Mouse (Mus musculus) activated CD4-positive, CD25-positive, alpha-beta regulatory T cell, adult 9 weeks (primary cell): ENCODE data around the gene Capzb. TPM values are rescaled to one million over a fixed set of nuclear protein-coding genes. Genes with fewer than 3 reads are reported as not detected.

Experiments used
- polyA plus RNA-seq: library from polyadenylated mRNA; unstranded; fragments of 100-300 nt; shearing (Covaris generic); gene quantifications from one replicate; pipeline ENCODE4 v1.2.1, GENCODE M21; 2017

Gene Capzb
- 751 TPM for polyA plus RNA-seq

DNA sequence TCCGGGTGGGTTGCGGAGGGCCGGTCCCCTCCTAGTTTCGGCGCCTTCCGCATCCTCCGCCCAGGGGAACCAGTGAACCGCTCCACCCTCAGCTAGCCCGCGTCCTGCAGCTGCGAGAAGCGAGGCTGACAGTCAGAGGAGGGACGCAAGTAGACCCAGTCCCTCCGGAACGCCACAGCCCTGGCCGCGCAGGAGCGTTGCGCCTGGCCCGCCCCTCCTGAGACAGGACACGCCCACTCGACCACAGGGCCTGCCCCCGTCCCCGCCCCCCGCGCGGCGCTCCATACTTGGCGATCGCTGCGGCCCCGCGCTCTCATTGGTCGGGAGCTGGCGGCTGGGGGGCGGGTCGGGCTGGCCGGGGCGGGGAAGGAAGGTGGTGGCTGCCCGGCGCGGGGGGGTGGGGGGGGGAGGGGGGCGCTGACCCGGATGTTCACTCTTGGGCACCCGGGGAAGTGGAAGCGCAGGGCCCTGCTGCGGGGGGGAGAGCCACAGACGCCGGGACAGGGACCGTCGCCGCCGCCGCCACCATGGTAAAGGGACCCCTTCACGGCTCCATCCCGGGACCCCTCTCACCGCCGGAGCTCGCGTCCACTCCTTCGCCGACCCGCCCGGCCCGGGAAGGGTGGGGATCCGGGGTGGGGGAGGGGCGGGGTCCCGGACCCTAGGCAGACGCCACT is at the start of gene Capzb:
Capzb (plus strand) TSS at position 401 of the 677 bp plus-strand sequence.

DNA sequence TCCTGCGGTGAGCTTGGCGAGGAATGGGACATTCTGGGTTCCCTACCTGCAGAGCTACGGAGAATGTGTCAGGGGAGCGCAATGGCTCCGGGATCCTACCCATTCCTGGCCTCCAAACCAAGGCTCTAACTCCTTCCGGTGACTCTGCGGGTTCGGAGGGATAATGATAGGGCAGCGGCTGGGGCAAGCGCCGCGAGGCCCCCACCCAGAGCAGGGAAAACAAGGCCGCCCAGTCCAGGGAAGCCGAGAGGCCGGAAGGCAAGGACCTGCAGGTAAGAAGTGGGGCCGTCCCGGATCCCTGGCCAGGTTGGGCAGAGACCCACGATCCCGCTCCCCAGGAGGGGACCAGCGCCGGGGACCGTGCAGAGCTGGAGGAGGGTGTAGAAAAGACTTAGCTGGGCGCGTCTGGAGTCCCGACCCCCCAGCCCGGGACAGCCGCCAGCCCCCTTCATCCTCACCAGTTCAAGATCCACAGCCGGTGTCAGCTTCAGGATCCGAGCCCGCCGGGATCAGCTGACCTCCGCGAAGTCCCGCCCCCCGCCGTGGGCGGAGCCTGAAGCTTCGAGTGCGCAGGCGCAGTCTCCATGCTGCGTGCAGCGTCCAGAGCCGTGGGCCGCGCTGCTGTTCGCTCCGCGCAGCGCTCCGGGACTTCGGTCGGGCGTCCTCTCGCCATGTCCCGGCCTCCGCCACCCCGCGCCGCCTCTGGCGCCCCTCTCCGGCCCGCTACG is 117.6 kb downstream of the Capzb start, which contains the start of the genes Pqlc2 and Akr7a5:
Pqlc2 (minus strand) TSS at position 538 of the 728 bp plus-strand sequence.
Akr7a5 (plus strand) TSS at position 574 of the 728 bp plus-strand sequence.

Other genes starting within 250 kb of the Capzb start
- not detected for gene Rnf186, start 225.8 kb upstream of the Capzb start, polyA plus RNA-seq
- 36.8 TPM for gene Tmco4, start 220.0 kb upstream of the Capzb start, polyA plus RNA-seq
- not detected for gene Htr6, start 117.3 kb upstream of the Capzb start, polyA plus RNA-seq
- gene Nbl1, start 99.9 kb upstream of the Capzb start, polyA plus RNA-seq: 0.71 TPM
- gene Minos1, start 61.8 kb upstream of the Capzb start, polyA plus RNA-seq: 441 TPM
- 15.1 TPM for gene Pqlc2, start 117.8 kb downstream of the Capzb start, polyA plus RNA-seq
- gene Akr7a5, start 117.8 kb downstream of the Capzb start, polyA plus RNA-seq: 11.6 TPM
- 86.6 TPM for gene Mrto4, start 159.7 kb downstream of the Capzb start, polyA plus RNA-seq
- 61.6 TPM for gene Emc1, start 159.7 kb downstream of the Capzb start, polyA plus RNA-seq
- gene Ubr4, start 159.7 kb downstream of the Capzb start, polyA plus RNA-seq: 61.6 TPM